Mouse (Mus musculus) hindbrain, embryonic 15.5 days (tissue): ENCODE measurements at regions not wholly inside any gene's neighbourhood (a gene's known extent, or its start where the extent isn't known, plus 50 kb on each side); places are given as distances from the start of the nearest gene placed in this dataset.

Experiments used
- ATAC-seq: fragments of 200-750 bp; cut with Nextera tagmentation; 2 replicates; pipeline ENCODE4 v1.8.0; 2017; ENCODE audit warnings: low read depth, moderate number of reproducible peaks, moderate TSS enrichment; ENCODE audit not compliant: low FRiP score
- H3K27ac ChIP-seq: fragments of 300-500 bp; sonication (generic); replicated peaks from 2 replicates; pipeline ENCODE4 v1.5.1; 2015; ENCODE audit warnings: mild to moderate bottlenecking, inconsistent platforms
- H3K27me3 ChIP-seq: fragments of 300-500 bp; sonication (generic); 2 replicates; pipeline ENCODE4 v1.6.1; 2015; ENCODE audit warnings: control low read depth, inconsistent platforms
- H3K36me3 ChIP-seq: fragments of 300-500 bp; sonication (generic); 2 replicates; pipeline ENCODE4 v1.6.1; 2015; ENCODE audit warnings: control low read depth, inconsistent platforms
- H3K4me1 ChIP-seq: fragments of 300-500 bp; sonication (generic); replicated peaks from 2 replicates; pipeline ENCODE4 v1.6.1; 2015; ENCODE audit warnings: control low read depth, inconsistent platforms
- H3K4me2 ChIP-seq: fragments of 300-500 bp; sonication (generic); 2 replicates; pipeline ENCODE4 v1.6.1; 2015; ENCODE audit warnings: moderate library complexity, mild to moderate bottlenecking, inconsistent platforms
- H3K4me3 ChIP-seq: fragments of 300-500 bp; sonication (generic); 2 replicates; pipeline ENCODE4 v1.5.1; 2015; ENCODE audit warnings: mild to moderate bottlenecking, inconsistent platforms
- H3K9ac ChIP-seq: fragments of 300-500 bp; sonication (generic); 2 replicates; pipeline ENCODE4 v1.6.1; 2015; ENCODE audit warnings: inconsistent platforms
- H3K9me3 ChIP-seq: fragments of 300-500 bp; sonication (generic); 2 replicates; pipeline ENCODE4 v1.6.1; 2016; ENCODE audit warnings: control low read depth, inconsistent platforms
- WGBS: fragments of 180-500 bp; shearing (Covaris S2); methylation state at CpG from one replicate; pipeline ENCODE4 v1.1.7; 2015; 5-methylcytosine and 5-hydroxymethylcytosine counted together

DNA sequence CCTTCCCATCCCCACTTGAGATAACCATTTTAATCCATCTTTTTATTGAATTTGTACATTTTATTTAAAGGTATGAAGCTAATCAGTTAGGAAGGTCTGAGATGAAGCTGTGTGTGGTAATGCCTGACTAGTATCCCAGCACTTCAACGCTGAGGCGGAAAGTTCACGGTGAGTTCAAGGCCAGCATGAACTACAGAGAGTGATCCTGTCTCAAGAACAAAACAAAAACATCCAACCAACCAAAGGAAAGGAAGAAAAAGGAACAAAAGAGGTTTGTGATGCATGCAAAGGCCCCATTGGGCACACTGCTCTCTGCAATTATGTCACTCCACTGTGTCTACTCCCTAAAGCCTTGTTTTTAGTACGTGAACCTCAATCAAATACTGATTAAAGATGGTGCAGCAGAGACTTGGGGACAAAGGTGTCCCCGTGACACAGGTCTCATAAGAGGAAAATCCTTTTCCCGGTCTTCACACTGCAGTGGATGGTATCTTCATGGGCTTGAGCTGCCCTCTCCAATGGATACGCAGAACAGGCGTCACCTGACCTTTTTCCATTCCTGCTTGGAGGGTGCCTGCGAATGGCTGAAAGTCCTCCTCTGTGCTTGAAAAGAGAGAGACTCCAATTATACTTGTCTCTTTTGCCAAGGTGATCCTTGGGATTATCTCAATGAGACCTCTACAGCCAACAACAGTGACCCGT lies 108.2 kb downstream of the Gm9376 start:
- H3K36me3 ChIP-seq = no peaks in the 10 kb centered on the region
- no peak for ATAC-seq
- WGBS = 78% methylated on average over 10 of the region's 10 CpGs
- H3K4me3 ChIP-seq = no peak overlapping the region
- 0 out of 2 replicates have a peak, but pooled peaks cover 6% of the 10 kb centered on the region for H3K27me3 ChIP-seq
- H3K9ac ChIP-seq = no peak overlapping the region
- H3K4me1 ChIP-seq = no peaks in the 10 kb centered on the region
- no peak overlapping the region for H3K27ac ChIP-seq
- H3K9me3 ChIP-seq = no peaks in the 10 kb centered on the region
- no peak overlapping the region for H3K4me2 ChIP-seq

DNA sequence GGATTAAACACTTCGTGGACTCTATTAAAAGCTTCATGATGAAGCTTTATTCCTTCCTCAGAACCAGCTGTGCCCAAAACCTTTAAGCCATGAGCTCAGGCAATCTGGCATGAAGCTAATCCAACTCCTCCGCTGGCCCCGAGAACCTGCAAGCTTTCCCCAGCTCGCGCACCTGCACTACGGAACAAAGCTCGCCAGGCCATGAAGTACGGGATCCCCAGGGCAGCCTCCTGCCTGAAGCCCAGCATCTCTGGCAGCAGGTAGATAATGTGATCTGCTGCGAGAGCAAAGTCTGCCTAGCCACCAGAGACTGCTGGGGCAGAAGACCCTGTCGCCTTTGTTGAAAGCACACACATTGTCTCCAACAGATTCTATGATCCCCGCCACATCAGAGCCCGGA lies 108.9 kb downstream of the Gm9376 start:
- Histone ChIP-seq H3K4me3 (no peak overlapping the region), H3K4me1 (no peaks in the 10 kb centered on the region), H3K9me3 (no peaks in the 10 kb centered on the region), H3K27me3 (0 out of 2 replicates have a peak, but pooled peaks cover 3% of the 10 kb centered on the region), H3K4me2 (no peak overlapping the region), H3K9ac (no peak overlapping the region), H3K27ac (no peak overlapping the region), H3K36me3 (no peaks in the 10 kb centered on the region)
- ATAC-seq = no peak
- WGBS = 94% methylated on average over 12 of the region's 12 CpGs

GRCm38 (mm10) chr14:118379624-118380023 lies 112.9 kb downstream of the Gm9376 start:
- H3K36me3 ChIP-seq = no peaks in the 10 kb centered on the region
- ATAC-seq = no peak
- H3K9ac ChIP-seq = no peak overlapping the region
- no peak overlapping the region for H3K4me2 ChIP-seq
- no peaks in the 10 kb centered on the region for H3K9me3 ChIP-seq
- H3K27me3 ChIP-seq = 0 out of 2 replicates have a peak, but pooled peaks cover 3% of the 10 kb centered on the region
- no peak overlapping the region for H3K4me3 ChIP-seq
- 38% methylated on average over 8 of the region's 8 CpGs for WGBS
- no peaks in the 10 kb centered on the region; the same call in 1 of the 2 replicates for H3K4me1 ChIP-seq
- H3K27ac ChIP-seq = no peak overlapping the region

GRCm38 (mm10) chr14:118385529-118385932 lies 118.8 kb downstream of the Gm9376 start:
- no peaks in the 10 kb centered on the region for H3K36me3 ChIP-seq
- no peaks in the 10 kb centered on the region for H3K27me3 ChIP-seq
- no peaks in the 10 kb centered on the region for H3K9me3 ChIP-seq
- no peak overlapping the region for H3K9ac ChIP-seq
- H3K4me3 ChIP-seq = no peak overlapping the region
- peaks cover 5% of the 10 kb centered on the region for H3K4me1 ChIP-seq
- ATAC-seq = no peak
- no peak overlapping the region for H3K27ac ChIP-seq
- 16% methylated on average over 7 of the region's 7 CpGs for WGBS
- H3K4me2 ChIP-seq = peak overlapping the region; percentile 42

GRCm38 (mm10) chr14:118388061-118388460 lies 121.3 kb downstream of the Gm9376 start:
- H3K4me1 ChIP-seq = peaks cover 11% of the 10 kb centered on the region
- WGBS = 76% methylated on average over 15 of the region's 15 CpGs
- H3K9ac ChIP-seq = no peak overlapping the region
- ATAC-seq = no peak
- no peaks in the 10 kb centered on the region for H3K36me3 ChIP-seq
- H3K4me3 ChIP-seq = no peak overlapping the region
- H3K4me2 ChIP-seq = no peak overlapping the region
- no peaks in the 10 kb centered on the region for H3K9me3 ChIP-seq
- H3K27ac ChIP-seq = no peak overlapping the region
- 0 out of 2 replicates have a peak, but pooled peaks cover 3% of the 10 kb centered on the region for H3K27me3 ChIP-seq

DNA sequence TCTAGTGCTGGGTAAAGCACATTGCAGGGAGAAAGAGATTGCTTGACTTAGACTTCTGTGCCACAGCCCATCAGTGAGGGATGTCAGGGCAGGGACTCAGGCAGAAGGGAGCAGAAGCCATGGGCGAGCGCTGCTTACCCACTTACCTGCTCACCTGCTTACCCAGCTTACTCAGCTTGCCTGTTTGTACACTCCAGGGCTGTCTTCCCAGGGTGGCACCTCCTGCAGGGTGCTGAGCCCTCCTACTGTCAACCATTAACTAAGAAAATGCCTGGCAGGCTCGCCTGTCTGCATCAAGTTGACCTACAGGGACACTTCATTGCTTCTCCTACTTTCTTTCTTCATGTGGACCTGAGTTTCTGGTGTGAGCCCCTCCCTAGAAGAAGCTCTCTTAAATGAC lies 124.0 kb downstream of the Gm9376 start:
- no peak overlapping the region for H3K4me3 ChIP-seq
- H3K27me3 ChIP-seq = 0 out of 2 replicates have a peak, but pooled peaks cover 3% of the 10 kb centered on the region
- no peak for ATAC-seq
- no peaks in the 10 kb centered on the region for H3K9me3 ChIP-seq
- whole genome bisulfite sequencing = 68% methylated on average over 3 of the region's 3 CpGs
- no peaks in the 10 kb centered on the region for H3K36me3 ChIP-seq
- no peak overlapping the region for H3K9ac ChIP-seq
- no peak overlapping the region for H3K27ac ChIP-seq
- 0 out of 2 replicates have a peak, but pooled peaks cover 10% of the 10 kb centered on the region for H3K4me1 ChIP-seq
- no peak overlapping the region for H3K4me2 ChIP-seq

DNA sequence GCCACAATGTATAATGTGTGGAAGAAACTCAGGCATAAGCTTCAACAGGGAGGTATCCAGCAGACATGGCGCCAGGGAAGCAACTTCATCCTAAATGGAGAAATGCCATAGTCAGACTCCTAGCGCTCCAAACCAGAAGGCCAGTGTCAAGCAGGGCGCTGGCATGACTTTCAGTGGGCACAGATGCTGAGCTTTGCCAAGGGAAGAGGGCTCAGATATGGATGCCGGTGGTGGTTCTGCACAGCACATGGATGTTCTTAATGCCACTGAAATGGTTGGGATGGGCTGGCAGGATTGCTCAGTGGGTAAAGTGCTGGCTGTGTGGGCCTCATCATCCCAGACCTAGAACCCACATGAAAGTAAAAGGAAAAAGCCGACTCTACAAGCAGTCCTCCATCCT lies 124.8 kb downstream of the Gm9376 start:
- WGBS = 96% methylated on average over 5 of the region's 5 CpGs
- Histone ChIP-seq H3K9ac (no peak overlapping the region), H3K27ac (no peak overlapping the region), H3K27me3 (0 out of 2 replicates have a peak, but pooled peaks cover 3% of the 10 kb centered on the region), H3K36me3 (no peaks in the 10 kb centered on the region), H3K9me3 (no peaks in the 10 kb centered on the region), H3K4me3 (no peak overlapping the region), H3K4me1 (0 out of 2 replicates have a peak, but pooled peaks cover 10% of the 10 kb centered on the region), H3K4me2 (no peak overlapping the region)
- ATAC-seq = no peak

- Histone ChIP-seq H3K4me3 (no peak overlapping the region), H3K4me1 (0 out of 2 replicates have a peak, but pooled peaks cover 10% of the 10 kb centered on the region), H3K9me3 (no peaks in the 10 kb centered on the region), H3K36me3 (no peaks in the 10 kb centered on the region), H3K4me2 (no peak overlapping the region; the same call in 1 of the 2 replicates), H3K9ac (no peak overlapping the region), H3K27me3 (0 out of 2 replicates have a peak, but pooled peaks cover 3% of the 10 kb centered on the region), H3K27ac (no peak overlapping the region)
- ATAC-seq = no peak
- WGBS = 52% methylated on average over 6 of the region's 6 CpGs
Observed at GRCm38 (mm10) chr14:118393676-118394075, 126.9 kb downstream of the Gm9376 start.

DNA sequence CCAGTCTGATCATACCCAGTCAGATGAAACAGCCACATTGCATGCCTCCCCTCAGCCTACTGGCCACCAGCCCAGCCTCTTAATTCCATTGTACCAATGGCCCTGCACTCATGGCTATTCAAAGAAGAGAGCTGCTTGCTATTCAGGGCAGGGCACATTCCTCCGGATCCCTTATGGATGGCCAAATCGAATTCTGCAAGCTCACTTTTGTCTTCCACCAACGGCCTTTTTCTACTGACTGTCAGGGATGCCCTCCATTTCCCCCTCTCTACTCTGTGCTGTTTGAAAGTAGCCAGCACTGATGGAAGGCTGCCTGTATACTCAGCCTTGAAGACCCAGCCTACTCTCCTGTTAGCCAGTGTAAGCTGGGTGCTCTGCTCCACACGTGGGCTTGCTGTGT lies 147.5 kb downstream of the Gm9376 start:
- ATAC-seq = peak; percentile 82
- Histone ChIP-seq H3K4me3 (no peak overlapping the region), H3K4me1 (no peaks in the 10 kb centered on the region; the same call in 1 of the 2 replicates), H3K36me3 (no peaks in the 10 kb centered on the region), H3K9ac (no peak overlapping the region), H3K27me3 (peaks cover 8% of the 10 kb centered on the region), H3K9me3 (no peaks in the 10 kb centered on the region), H3K27ac (no peak overlapping the region), H3K4me2 (no peak overlapping the region)
- 18% methylated on average over 4 of the region's 4 CpGs for WGBS

DNA sequence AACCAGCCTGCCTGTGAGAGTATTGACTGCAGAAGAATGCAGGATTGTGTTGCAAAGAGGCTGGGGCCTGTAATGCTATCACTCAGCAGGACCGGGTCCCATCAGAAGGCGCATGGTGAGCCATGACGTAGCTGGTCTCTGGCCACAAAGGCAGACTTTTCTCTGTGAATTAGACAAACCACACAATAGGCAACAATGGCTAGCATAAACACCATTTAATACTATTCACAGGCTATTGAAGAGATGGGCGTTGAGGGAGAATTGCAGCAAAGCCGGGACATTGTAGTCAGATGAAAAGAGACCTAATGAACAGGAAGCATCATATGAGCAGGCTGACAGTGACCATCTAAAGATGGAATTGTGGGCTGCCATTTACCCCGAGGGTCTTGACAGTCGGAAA lies 149.4 kb downstream of the Gm9376 start:
- Histone ChIP-seq H3K4me2 (no peak overlapping the region), H3K27me3 (peaks cover 8% of the 10 kb centered on the region), H3K36me3 (no peaks in the 10 kb centered on the region), H3K4me3 (no peak overlapping the region), H3K9me3 (0 out of 2 replicates have a peak, but pooled peaks cover 2% of the 10 kb centered on the region), H3K4me1 (no peaks in the 10 kb centered on the region; the same call in 1 of the 2 replicates), H3K9ac (no peak overlapping the region), H3K27ac (no peak overlapping the region)
- no peak for ATAC-seq
- 23% methylated on average over 7 of the region's 7 CpGs for WGBS

GRCm38 (mm10) chr14:118419442-118420193 lies 152.9 kb downstream of the Gm9376 start:
- H3K27me3 ChIP-seq = peaks cover 1% of the 10 kb centered on the region
- no peak overlapping the region for H3K27ac ChIP-seq
- ATAC-seq = no peak
- no peaks in the 10 kb centered on the region for H3K36me3 ChIP-seq
- H3K4me3 ChIP-seq = no peak overlapping the region
- peaks cover 9% of the 10 kb centered on the region for H3K4me1 ChIP-seq
- 0 out of 2 replicates have a peak, but pooled peaks cover 2% of the 10 kb centered on the region for H3K9me3 ChIP-seq
- 92% methylated on average over 12 of the region's 12 CpGs for WGBS
- no peak overlapping the region for H3K9ac ChIP-seq
- no peak overlapping the region for H3K4me2 ChIP-seq
